Mouse (Mus musculus) hindbrain, embryonic 13.5 days (tissue): ENCODE measurements around the gene Chrm4. TPM values are rescaled to one million over a fixed set of nuclear protein-coding genes. Genes with fewer than 3 reads are reported as not detected.

ENCODE experiments used
- ATAC-seq: fragments of 200-750 bp; cut with Nextera tagmentation; 2 replicates; pipeline ENCODE4 v1.8.0; 2017; ENCODE audit warnings: moderate TSS enrichment; ENCODE audit not compliant: low FRiP score
- H3K27ac ChIP-seq: fragments of 300-500 bp; sonication (generic); 2 replicates; pipeline ENCODE4 v1.5.1; 2015; ENCODE audit warnings: inconsistent platforms, mild to moderate bottlenecking, moderate library complexity
- H3K27me3 ChIP-seq: fragments of 300-500 bp; sonication (generic); 2 replicates; pipeline ENCODE4 v1.6.1; 2015; ENCODE audit warnings: mild to moderate bottlenecking, inconsistent platforms
- H3K36me3 ChIP-seq: fragments of 300-500 bp; sonication (generic); 2 replicates; pipeline ENCODE4 v1.6.1; 2015; ENCODE audit warnings: mild to moderate bottlenecking, inconsistent platforms
- H3K4me1 ChIP-seq: fragments of 300-500 bp; sonication (generic); replicated peaks from 2 replicates; pipeline ENCODE4 v1.6.1; 2015; ENCODE audit warnings: inconsistent platforms
- H3K4me2 ChIP-seq: fragments of 300-500 bp; sonication (generic); 2 replicates; pipeline ENCODE4 v1.6.1; 2015; ENCODE audit warnings: inconsistent platforms, mild to moderate bottlenecking, moderate library complexity
- H3K4me3 ChIP-seq: fragments of 300-500 bp; sonication (generic); 2 replicates; pipeline ENCODE4 v1.5.1; 2015; ENCODE audit warnings: mild to moderate bottlenecking, inconsistent platforms
- H3K9ac ChIP-seq: fragments of 300-500 bp; sonication (generic); 2 replicates; pipeline ENCODE4 v1.6.1; 2015; ENCODE audit warnings: mild to moderate bottlenecking, inconsistent platforms
- H3K9me3 ChIP-seq: fragments of 300-500 bp; sonication (generic); 2 replicates; pipeline ENCODE4 v1.6.1; 2016; ENCODE audit warnings: inconsistent platforms
- WGBS: fragments of 180-500 bp; shearing (Covaris S2); methylation state at CpG from one replicate; pipeline ENCODE4 v1.1.7; 2015; 5-methylcytosine and 5-hydroxymethylcytosine counted together
- polyA plus RNA-seq: library from polyadenylated mRNA; unstranded; fragments of >200 nt; fragmentation: Nextera tagmentation; extraction: Ambion mirVana; gene quantifications from 2 replicates; pipeline ENCODE4 v1.2.1, GENCODE M21; 2015

Chrm4 gene
- polyA plus RNA-seq, 1 experiment from 2014 or later, result 1.1 TPM

- Histone ChIP-seq H3K27me3 (peaks cover 73% of the 10 kb centered on the region), H3K27ac (no peak overlapping the region), H3K4me1 (peaks cover 42% of the 10 kb centered on the region), H3K36me3 (peaks cover 4% of the 10 kb centered on the region; the same call in 1 of the 2 replicates), H3K4me2 (no peak overlapping the region), H3K4me3 (no peak overlapping the region), H3K9ac (no peak overlapping the region), H3K9me3 (no peaks in the 10 kb centered on the region)
- ATAC-seq, result no peak
- WGBS, result 67% methylated on average over 1 of the region's 1 CpGs
These were observed 2.3 kb upstream of the Chrm4 start for GRCm38 (mm10) chr2:91924726-91925125.

GRCm38 (mm10) chr2:91925442-91925841 lies 1.6 kb upstream of the Chrm4 start:
- WGBS, result 86% methylated on average over 15 of the region's 15 CpGs
- H3K9ac ChIP-seq, result no peak overlapping the region
- H3K27me3 ChIP-seq, result peaks cover 66% of the 10 kb centered on the region
- no peak overlapping the region for H3K4me2 ChIP-seq
- H3K4me1 ChIP-seq, result peaks cover 48% of the 10 kb centered on the region
- no peak for ATAC-seq
- H3K36me3 ChIP-seq, result no peaks in the 10 kb centered on the region
- H3K4me3 ChIP-seq, result no peak overlapping the region
- no peaks in the 10 kb centered on the region for H3K9me3 ChIP-seq
- H3K27ac ChIP-seq, result no peak overlapping the region

GRCm38 (mm10) chr2:91927826-91928533 lies 931 bp downstream of the Chrm4 start:
- Histone ChIP-seq H3K4me3 (no peak overlapping the region), H3K4me1 (peaks cover 52% of the 10 kb centered on the region), H3K27ac (no peak overlapping the region), H3K9me3 (no peaks in the 10 kb centered on the region), H3K27me3 (peaks cover 41% of the 10 kb centered on the region), H3K4me2 (no peak overlapping the region), H3K9ac (no peak overlapping the region), H3K36me3 (0 out of 2 replicates have a peak, but pooled peaks cover 1% of the 10 kb centered on the region)
- WGBS, result 44% methylated on average over 34 of the region's 34 CpGs
- no peak for ATAC-seq

- WGBS, result 76% methylated on average over 23 of the region's 23 CpGs
- no peak for ATAC-seq
- no peak overlapping the region for H3K4me3 ChIP-seq
- H3K27ac ChIP-seq, result no peak overlapping the region
- H3K36me3 ChIP-seq, result 0 out of 2 replicates have a peak, but pooled peaks cover 7% of the 10 kb centered on the region
- no peak overlapping the region for H3K4me2 ChIP-seq
- peaks cover 33% of the 10 kb centered on the region for H3K27me3 ChIP-seq
- H3K4me1 ChIP-seq, result peaks cover 51% of the 10 kb centered on the region
- no peaks in the 10 kb centered on the region for H3K9me3 ChIP-seq
- 0 out of 2 replicates have a peak overlapping the region, but pooled peaks have one; percentile 13 for H3K9ac ChIP-seq
These were observed 1.7 kb downstream of the Chrm4 start for GRCm38 (mm10) chr2:91928534-91929350.

DNA sequence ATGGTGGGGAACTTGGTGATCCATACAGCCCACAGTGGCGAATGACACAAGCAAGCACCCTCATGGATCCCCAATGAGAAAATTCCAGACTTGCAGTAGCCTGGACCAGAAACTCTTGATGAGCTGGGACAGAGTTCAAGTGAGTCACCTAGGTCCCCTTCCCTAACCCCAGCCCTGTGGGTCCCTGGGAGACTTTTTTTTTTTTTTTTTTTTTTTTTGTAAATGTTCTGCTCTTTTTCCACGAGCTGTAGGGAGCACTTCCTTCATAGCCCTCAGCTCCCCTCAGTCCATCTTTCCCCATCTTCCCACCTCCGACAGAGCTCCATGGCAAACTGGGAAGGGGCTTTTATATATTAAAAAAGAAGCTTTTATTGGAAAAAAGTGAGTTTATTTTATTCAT lies 2.4 kb downstream of the Chrm4 start:
- H3K4me1 ChIP-seq, result peaks cover 54% of the 10 kb centered on the region
- H3K4me2 ChIP-seq, result peak overlapping the region; percentile 79
- H3K27ac ChIP-seq, result 0 out of 2 replicates have a peak overlapping the region, but pooled peaks have one; percentile 3
- peaks cover 14% of the 10 kb centered on the region for H3K36me3 ChIP-seq
- no peak for ATAC-seq
- peak overlapping the region; percentile 66 for H3K4me3 ChIP-seq
- H3K9ac ChIP-seq, result no peak overlapping the region
- no peaks in the 10 kb centered on the region for H3K9me3 ChIP-seq
- H3K27me3 ChIP-seq, result peaks cover 26% of the 10 kb centered on the region
- WGBS, result 55% methylated on average over 3 of the region's 3 CpGs

GRCm38 (mm10) chr2:91929936-91930335 lies 2.9 kb downstream of the Chrm4 start:
- H3K27ac ChIP-seq, result 0 out of 2 replicates have a peak overlapping the region, but pooled peaks have one; percentile 3
- H3K9ac ChIP-seq, result peak overlapping the region; percentile 87; the same call in 1 of the 2 replicates

GRCm38 (mm10) chr2:91930761-91931291 lies 3.8 kb downstream of the Chrm4 start:
- H3K27me3 ChIP-seq, result 0 out of 2 replicates have a peak, but pooled peaks cover 15% of the 10 kb centered on the region
- WGBS, result under 1% methylated on average over 23 of the region's 23 CpGs
- H3K9ac ChIP-seq, result peak overlapping the region; percentile 87
- H3K36me3 ChIP-seq, result peaks cover 28% of the 10 kb centered on the region
- H3K9me3 ChIP-seq, result no peaks in the 10 kb centered on the region
- no peak; the same call in 1 of the 2 replicates for ATAC-seq
- H3K4me2 ChIP-seq, result peak overlapping the region; percentile 79
- H3K27ac ChIP-seq, result peak overlapping the region; percentile 90
- peaks cover 54% of the 10 kb centered on the region for H3K4me1 ChIP-seq
- peak overlapping the region; percentile 66 for H3K4me3 ChIP-seq

More at GRCm38 (mm10) chr2:91929936-91930335, 2.9 kb downstream of the Chrm4 start:
- peak overlapping the region; percentile 79 for H3K4me2 ChIP-seq
- peak overlapping the region; percentile 66 for H3K4me3 ChIP-seq
- H3K9me3 ChIP-seq, result no peaks in the 10 kb centered on the region
- WGBS, result 7% methylated on average over 12 of the region's 12 CpGs
- peaks cover 19% of the 10 kb centered on the region for H3K36me3 ChIP-seq
- peaks cover 21% of the 10 kb centered on the region for H3K27me3 ChIP-seq
- no peak for ATAC-seq
- H3K4me1 ChIP-seq, result peaks cover 54% of the 10 kb centered on the region

- Histone ChIP-seq H3K9ac (peak overlapping the region; percentile 87), H3K36me3 (peaks cover 35% of the 10 kb centered on the region), H3K4me1 (peaks cover 54% of the 10 kb centered on the region), H3K27ac (peak overlapping the region; percentile 90), H3K4me3 (peak overlapping the region; percentile 66), H3K9me3 (no peaks in the 10 kb centered on the region), H3K27me3 (0 out of 2 replicates have a peak, but pooled peaks cover 15% of the 10 kb centered on the region), H3K4me2 (peak overlapping the region; percentile 79)
- WGBS, result 2% methylated on average over 45 of the region's 50 CpGs
- ATAC-seq, result peak; percentile 67
These were observed 4.5 kb downstream of the Chrm4 start for GRCm38 (mm10) chr2:91931328-91932159.

GRCm38 (mm10) chr2:91932160-91932711 lies 5.2 kb downstream of the Chrm4 start, which contains the start of gene Mdk:
Gene Mdk (minus strand): TSS chr2:91932297.
- peak within 1 kb of the TSS; percentile 66 for H3K4me3 ChIP-seq
- ATAC-seq, result peak; percentile 2; the same call in 1 of the 2 replicates
- 0 out of 2 replicates have a peak, but pooled peaks cover 12% of the 10 kb centered on the region for H3K27me3 ChIP-seq
- H3K9ac ChIP-seq, result peak within 1 kb of the TSS; percentile 87
- H3K4me1 ChIP-seq, result peaks cover 59% of the 10 kb centered on the region
- H3K4me2 ChIP-seq, result peak within 1 kb of the TSS; percentile 79
- H3K27ac ChIP-seq, result peak within 1 kb of the TSS; percentile 90
- 2% methylated on average over 16 of the region's 16 CpGs for WGBS
- peaks cover 42% of the 10 kb centered on the region for H3K36me3 ChIP-seq
- no peaks in the 10 kb centered on the region for H3K9me3 ChIP-seq

GRCm38 (mm10) chr2:91932737-91933350 lies 5.8 kb downstream of the Chrm4 start:
- H3K4me2 ChIP-seq, result peak overlapping the region; percentile 79
- 17% methylated on average over 6 of the region's 6 CpGs for WGBS
- H3K27me3 ChIP-seq, result 0 out of 2 replicates have a peak, but pooled peaks cover 7% of the 10 kb centered on the region
- H3K9ac ChIP-seq, result peak overlapping the region; percentile 87; the same call in 1 of the 2 replicates
- H3K4me1 ChIP-seq, result peaks cover 59% of the 10 kb centered on the region
- no peak for ATAC-seq
- peaks cover 48% of the 10 kb centered on the region for H3K36me3 ChIP-seq
- no peak overlapping the region for H3K27ac ChIP-seq
- H3K4me3 ChIP-seq, result no peak overlapping the region
- no peaks in the 10 kb centered on the region for H3K9me3 ChIP-seq

- 32% methylated on average over 9 of the region's 9 CpGs for WGBS
- no peak overlapping the region for H3K4me3 ChIP-seq
- no peak for ATAC-seq
- no peaks in the 10 kb centered on the region for H3K9me3 ChIP-seq
- H3K4me1 ChIP-seq, result peaks cover 59% of the 10 kb centered on the region
- H3K9ac ChIP-seq, result no peak overlapping the region
- H3K4me2 ChIP-seq, result no peak overlapping the region
- no peak overlapping the region for H3K27ac ChIP-seq
- H3K36me3 ChIP-seq, result peaks cover 54% of the 10 kb centered on the region
- H3K27me3 ChIP-seq, result 0 out of 2 replicates have a peak, but pooled peaks cover 7% of the 10 kb centered on the region
These were observed 6.4 kb downstream of the Chrm4 start for GRCm38 (mm10) chr2:91933471-91933870.
